Mouse (Mus musculus) bone marrow, adult 2 months (tissue): ENCODE results near the gene Got1. TPM values are rescaled to one million over a fixed set of nuclear protein-coding genes. Genes with fewer than 3 reads are reported as not detected.
"Not testable (repeated sequence)": the region's sequence is repeated elsewhere in the genome, so short reads cannot be mapped to it uniquely, and the experiment has no call there.

Source experiments
- H3K27ac ChIP-seq: fragments of 200-500 bp; 2 replicates; pipeline ENCODE4 v1.5.1; 2012; ENCODE audit warnings: low read depth, mild to moderate bottlenecking, control low read depth, inconsistent platforms, low read length; ENCODE audit not compliant: control insufficient read depth, poor library complexity, insufficient read depth
- H3K4me1 ChIP-seq: fragments of 200-500 bp; 2 replicates; pipeline ENCODE4 v1.6.1; 2011; ENCODE audit warnings: low read length; ENCODE audit not compliant: control insufficient read depth, insufficient read depth
- H3K4me3 ChIP-seq: fragments of 200-500 bp; replicated peaks from 2 replicates; pipeline ENCODE3; 2011; ENCODE audit warnings: mild to moderate bottlenecking, low read depth, low read length, control low read depth; ENCODE audit not compliant: control insufficient read depth
- CTCF ChIP-seq: fragments of 200-500 bp; IDR thresholded peaks from 2 replicates; pipeline ENCODE4 v1.5.1; 2011; ENCODE audit warnings: low read length, control low read depth; ENCODE audit not compliant: control insufficient read depth, insufficient read depth
- POLR2A ChIP-seq: fragments of 200-500 bp; IDR thresholded peaks from 2 replicates; pipeline ENCODE4 v1.6.1; 2011; ENCODE audit warnings: low read depth, mild to moderate bottlenecking, control low read depth, low read length, borderline replicate concordance; ENCODE audit not compliant: control insufficient read depth
- WGBS: fragments of 180-500 bp; shearing (Covaris S2); methylation state at CpG from one replicate; pipeline ENCODE4 v1.1.7; 2018; 5-methylcytosine and 5-hydroxymethylcytosine counted together
- polyA plus RNA-seq: library from polyadenylated mRNA; stranded (reverse); fragments of >200 nt; gene quantifications from 2 replicates; pipeline ENCODE4 v1.2.4, GENCODE M21; 2011; ENCODE audit warnings: low replicate concordance; ENCODE audit not compliant: missing spikeins, insufficient read depth, insufficient read length

The Got1 gene
- polyA plus RNA-seq, 1 experiment: 20.5 TPM

DNA sequence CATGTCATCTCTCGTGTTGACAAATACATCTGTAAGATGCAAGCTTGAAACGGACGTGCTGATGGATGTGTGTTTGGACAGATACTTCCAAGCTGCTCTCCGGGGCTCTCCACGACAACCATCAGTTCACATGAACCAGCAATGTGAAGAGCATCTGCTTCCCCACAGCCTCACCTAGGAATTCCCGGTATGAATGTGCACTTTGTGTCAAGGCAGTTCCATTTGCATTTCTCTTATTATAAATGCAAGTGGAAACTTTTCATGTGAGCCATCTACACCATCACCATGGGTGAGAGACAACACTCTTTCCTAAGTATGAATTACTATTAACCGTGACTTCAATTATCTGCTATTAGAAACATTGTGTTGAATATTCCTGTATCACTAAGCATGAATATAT is 6.6 kb downstream of the Got1 start:
- Histone ChIP-seq H3K27ac (no peak overlapping the region; the same call in 1 of the 2 replicates), H3K4me1 (peaks cover 2% of the 10 kb centered on the region; the same call in 1 of the 2 replicates), H3K4me3 (no peak overlapping the region)
- no peak for TF ChIP-seq CTCF
- no peak for TF ChIP-seq POLR2A
- 75% methylated on average over 7 of the region's 7 CpGs for WGBS

GRCm38 (mm10) chr19:43517320-43517719 is 7.1 kb downstream of the Got1 start:
- Histone ChIP-seq H3K27ac (peak overlapping the region; percentile 9; the same call in 1 of the 2 replicates), H3K4me1 (peaks cover 2% of the 10 kb centered on the region; the same call in 1 of the 2 replicates), H3K4me3 (no peak overlapping the region)
- 62% methylated on average over 6 of the region's 6 CpGs for WGBS
- TF ChIP-seq POLR2A (no peak), CTCF (no peak)

DNA sequence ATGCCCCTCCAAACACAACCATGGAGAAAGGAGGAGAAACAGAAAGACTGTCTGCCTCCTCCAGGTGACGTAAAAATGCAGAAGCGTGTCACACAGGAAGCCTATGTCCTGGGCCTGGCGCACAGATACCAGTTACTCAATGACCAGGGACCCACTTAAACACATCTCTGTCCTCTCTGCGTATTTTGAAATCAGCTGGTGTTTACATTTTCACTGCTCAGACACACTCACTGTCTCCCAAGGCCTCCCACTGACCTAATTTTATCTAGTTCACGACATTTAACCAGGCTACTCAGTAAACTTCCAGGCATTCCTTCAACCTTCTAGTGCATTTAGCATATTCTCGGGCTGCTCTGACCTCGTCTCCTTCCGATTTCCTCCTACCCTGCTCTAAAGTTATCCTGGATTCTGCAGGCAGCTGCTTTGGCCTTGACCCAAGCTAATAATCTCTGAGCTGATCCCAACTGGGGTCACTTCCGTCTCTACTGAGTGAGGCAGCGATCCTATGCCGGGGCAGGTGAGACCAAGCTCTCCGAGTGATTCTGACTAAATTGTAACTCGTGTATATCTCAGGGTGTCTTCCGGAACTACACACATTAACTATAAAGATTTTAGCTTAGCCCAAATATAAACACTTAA is 7.9 kb downstream of the Got1 start:
- 75% methylated on average over 14 of the region's 14 CpGs for WGBS
- H3K4me3 ChIP-seq: no peak overlapping the region

GRCm38 (mm10) chr19:43515668-43516396 is 8.6 kb downstream of the Got1 start:
- peaks cover 2% of the 10 kb centered on the region; the same call in 1 of the 2 replicates for H3K4me1 ChIP-seq
- no peak overlapping the region for H3K4me3 ChIP-seq
- WGBS: 85% methylated on average over 23 of the region's 23 CpGs
- no peak for TF ChIP-seq CTCF
- TF ChIP-seq POLR2A: no peak
- H3K27ac ChIP-seq: peak overlapping the region; percentile 14

More for the DNA sequence above, 7.9 kb downstream of the Got1 start:
- TF ChIP-seq CTCF (no peak), POLR2A (no peak)
- peak overlapping the region; percentile 14 for H3K27ac ChIP-seq
- peaks cover 2% of the 10 kb centered on the region; the same call in 1 of the 2 replicates for H3K4me1 ChIP-seq

- H3K4me3 ChIP-seq: no peak overlapping the region
- TF ChIP-seq POLR2A (no peak), CTCF (no peak)
- H3K4me1 ChIP-seq: peaks cover 2% of the 10 kb centered on the region; the same call in 1 of the 2 replicates
- 72% methylated on average over 8 of the region's 8 CpGs for WGBS
- H3K27ac ChIP-seq: no peak overlapping the region
Observed at GRCm38 (mm10) chr19:43513874-43514273, 10.5 kb downstream of the Got1 start.

DNA sequence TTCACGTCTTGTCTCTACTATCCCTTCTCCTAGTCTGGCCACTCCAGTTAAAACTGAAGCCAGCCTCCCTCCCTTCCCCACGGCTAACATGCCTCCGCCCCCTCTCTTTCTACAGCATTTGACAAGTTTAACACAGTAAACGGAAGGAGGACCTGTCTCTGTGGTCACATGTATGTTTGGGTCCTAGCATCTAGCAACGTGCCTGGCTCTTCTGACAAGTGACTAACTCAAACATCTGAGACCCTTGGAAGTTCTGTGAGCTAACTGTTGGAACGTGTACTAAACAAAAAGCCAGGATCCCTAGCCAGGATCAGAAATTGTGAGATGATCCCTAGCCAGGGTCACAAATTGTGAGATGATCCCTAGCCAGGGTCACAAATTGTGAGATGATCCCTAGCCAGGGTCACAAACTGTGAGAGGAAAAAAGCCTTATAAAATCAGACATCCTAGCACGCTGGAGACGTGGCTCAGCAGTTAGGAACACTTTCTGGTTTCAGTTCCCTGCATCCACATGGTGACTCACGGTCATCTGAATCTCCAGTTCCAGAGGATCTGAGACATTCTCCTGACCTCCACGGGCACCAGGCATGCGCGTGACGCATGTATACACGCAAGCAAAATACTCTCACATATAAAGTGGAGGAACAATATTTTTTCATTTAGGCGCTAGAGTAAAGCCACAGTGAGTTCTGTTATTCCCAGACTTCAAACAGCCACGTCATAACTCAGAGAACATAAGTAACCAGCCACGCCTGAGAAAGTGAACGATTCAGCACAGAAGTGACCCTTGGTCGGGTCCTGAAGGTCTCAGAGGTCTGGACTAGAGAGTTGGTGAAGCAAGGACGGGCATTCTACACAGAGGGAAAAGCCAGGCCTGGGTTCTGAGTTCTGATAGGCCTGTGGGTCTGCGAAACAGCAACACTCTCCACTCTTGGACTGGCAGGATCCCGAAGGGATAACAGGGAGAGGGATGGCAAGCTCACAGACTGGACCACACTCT is 12.5 kb downstream of the Got1 start:
- no peak for TF ChIP-seq CTCF
- no peak for TF ChIP-seq POLR2A
- Histone ChIP-seq H3K4me1 (peaks cover 2% of the 10 kb centered on the region; the same call in 1 of the 2 replicates), H3K27ac (no peak overlapping the region), H3K4me3 (no peak overlapping the region)
- WGBS: 83% methylated on average over 22 of the region's 22 CpGs

DNA sequence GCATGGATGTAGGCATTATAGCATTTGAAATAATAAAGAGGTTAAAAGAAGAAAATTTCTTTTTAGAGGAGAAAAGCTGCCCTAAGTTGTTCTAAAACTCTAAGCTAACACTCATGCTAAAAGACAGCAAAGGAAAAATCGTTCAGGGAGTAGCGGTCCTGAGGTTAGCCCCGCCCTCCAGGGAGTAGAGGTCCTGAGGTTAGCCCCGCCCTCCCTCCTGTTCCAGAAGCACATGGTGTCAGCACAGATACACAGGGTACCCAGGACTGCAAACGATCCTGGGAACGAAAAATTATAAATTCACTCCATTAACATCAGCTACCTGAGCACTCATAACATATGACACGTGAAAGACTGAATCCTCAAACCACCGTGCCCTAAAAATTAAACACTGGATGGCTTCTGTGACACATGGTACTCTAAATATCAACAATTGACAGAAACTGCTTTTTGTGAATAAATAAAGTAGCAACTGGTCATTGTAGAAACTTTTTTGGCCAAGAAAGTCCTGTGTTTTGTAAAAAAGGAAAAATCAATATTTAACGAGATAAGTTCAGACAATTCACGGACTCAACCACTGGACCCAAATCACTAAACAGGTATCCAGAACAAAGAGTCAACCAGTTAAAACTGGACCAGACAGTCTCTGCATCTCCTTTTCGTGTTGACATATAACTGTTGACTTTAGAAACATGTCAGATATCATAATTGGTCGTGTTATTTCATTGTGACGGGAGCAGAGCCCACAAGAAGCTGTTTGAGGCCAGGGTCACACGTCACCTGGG is 13.8 kb downstream of the Got1 start:
- H3K4me3 ChIP-seq: no peak overlapping the region
- H3K4me1 ChIP-seq: no peaks in the 10 kb centered on the region
- no peak overlapping the region for H3K27ac ChIP-seq
- 89% methylated on average over 14 of the region's 14 CpGs for WGBS
- no peak for TF ChIP-seq CTCF
- no peak for TF ChIP-seq POLR2A

GRCm38 (mm10) chr19:43505441-43505840 is 19.0 kb downstream of the Got1 start:
- WGBS: 85% methylated on average over 12 of the region's 12 CpGs
- Histone ChIP-seq H3K4me3 (no peak overlapping the region), H3K4me1 (no peaks in the 10 kb centered on the region), H3K27ac (no peak overlapping the region)
- TF ChIP-seq CTCF (no peak), POLR2A (no peak)

- not testable (repeated sequence) for H3K27ac ChIP-seq, H3K4me1 ChIP-seq, H3K4me3 ChIP-seq
- WGBS: 67% methylated on average over 8 of the region's 9 CpGs
Observed at GRCm38 (mm10) chr19:43503593-43503992, 20.8 kb downstream of the Got1 start.
